Mouse (Mus musculus) MEL (cell line): Measurements from ENCODE around the gene Mettl23. TPM values are rescaled to one million over a fixed set of nuclear protein-coding genes. Genes with fewer than 3 reads are reported as not detected.

ENCODE experiments used
- DNase-seq: peaks from one replicate; pipeline ENCODE4 v3.0.0; 2011; ENCODE audit warnings: low read depth, low spot score
- H3K27ac ChIP-seq: 2 replicates; pipeline ENCODE4 v1.5.1; 2012; ENCODE audit warnings: low read depth, mild to moderate bottlenecking, control low read depth, low read length, moderate library complexity; ENCODE audit not compliant: control insufficient read depth
- H3K27me3 ChIP-seq, 2 experiments: fragments of 150-350 bp in 1 of 2; sonication (generic) in 1 of 2; 2 replicates each; pipeline ENCODE4 v1.6.1; 2012; ENCODE audit warnings: low read length in 2 of 2, mild to moderate bottlenecking in 2 of 2, improper control_type of control experiment in 1 of 2, moderate library complexity in 1 of 2; ENCODE audit not compliant: insufficient read depth in 2 of 2, control insufficient read depth in 1 of 2
- H3K36me3 ChIP-seq, 2 experiments: 2 replicates each; pipeline ENCODE4 v1.6.1; 2012 to 2014; ENCODE audit warnings: low read length in 2 of 2, improper control_type of control experiment in 1 of 2, inconsistent platforms in 1 of 2, mild to moderate bottlenecking in 1 of 2; ENCODE audit not compliant: insufficient read depth in 2 of 2, control insufficient read depth in 1 of 2
- H3K4me1 ChIP-seq, 2 experiments: fragments of 150-350 bp in 1 of 2; sonication (generic) in 1 of 2; 2 replicates each; pipeline ENCODE4 v1.6.1; 2012; ENCODE audit warnings: low read length in 2 of 2, improper control_type of control experiment in 1 of 2, mild to moderate bottlenecking in 1 of 2; ENCODE audit not compliant: insufficient read depth in 2 of 2, control insufficient read depth in 1 of 2
- H3K4me3 ChIP-seq, 2 experiments: fragments of 150-350 bp in 1 of 2; sonication (generic) in 1 of 2; 2 replicates each; pipeline ENCODE4 v1.5.1; 2012; ENCODE audit warnings: low read depth in 2 of 2, low read length in 2 of 2, mild to moderate bottlenecking in 2 of 2, moderate library complexity in 2 of 2, control low read depth in 1 of 2, improper control_type of control experiment in 1 of 2; ENCODE audit not compliant: control insufficient read depth in 1 of 2, insufficient read depth in 1 of 2
- H3K79me2 ChIP-seq: 2 replicates; pipeline ENCODE4 v1.6.1; 2012; ENCODE audit warnings: mild to moderate bottlenecking, low read length, moderate library complexity; ENCODE audit not compliant: control insufficient read depth, poor library complexity, insufficient read depth
- H3K9ac ChIP-seq: 2 replicates; pipeline ENCODE4 v1.6.1; 2012; ENCODE audit warnings: low read depth, mild to moderate bottlenecking, control low read depth, low read length, moderate library complexity; ENCODE audit not compliant: control insufficient read depth, poor library complexity, severe bottlenecking
- H3K9me3 ChIP-seq: fragments of 150-350 bp; sonication (generic); replicated peaks from 2 replicates; pipeline ENCODE4 v1.6.1; 2012; ENCODE audit warnings: mild to moderate bottlenecking, low read length, improper control_type of control experiment, moderate library complexity; ENCODE audit not compliant: insufficient read depth
- BHLHE40 ChIP-seq: IDR thresholded peaks from 2 replicates; pipeline ENCODE4 v1.6.1; 2012; ENCODE audit warnings: low read depth, mild to moderate bottlenecking, inconsistent platforms, low read length, improper control_type of control experiment, borderline replicate concordance
- CHD1 ChIP-seq: IDR thresholded peaks from 2 replicates; pipeline ENCODE4 v1.6.1; 2012; ENCODE audit warnings: low read depth, mild to moderate bottlenecking, inconsistent platforms, low read length, improper control_type of control experiment
- CHD2 ChIP-seq: IDR thresholded peaks from 2 replicates; pipeline ENCODE4 v1.6.1; 2011; ENCODE audit warnings: low read length, improper control_type of control experiment
- CTCF ChIP-seq, 3 experiments: IDR thresholded peaks in 2 of 3; conservative IDR thresholded peaks in 1 of 3; 2 replicates each; pipeline ENCODE4 v1.5.1; 2011 to 2012; ENCODE audit warnings: low read length in 3 of 3, low read depth in 2 of 3, mild to moderate bottlenecking in 2 of 3, improper control_type of control experiment in 1 of 3, inconsistent platforms in 1 of 3, mixed read lengths in 1 of 3, moderate library complexity in 1 of 3; ENCODE audit not compliant: control insufficient read depth in 1 of 3, insufficient read depth in 1 of 3, poor library complexity in 1 of 3, severe bottlenecking in 1 of 3
- E2F4 ChIP-seq: IDR thresholded peaks from 2 replicates; pipeline ENCODE4 v1.6.1; 2011; ENCODE audit warnings: low read depth, low read length, improper control_type of control experiment, borderline replicate concordance
- EP300 ChIP-seq, 2 experiments: IDR thresholded peaks; 2 replicates each; pipeline ENCODE4 v1.6.1; 2011; ENCODE audit warnings: improper control_type of control experiment in 2 of 2, low read length in 2 of 2, low read depth in 1 of 2, mild to moderate bottlenecking in 1 of 2
- GABPA ChIP-seq: IDR thresholded peaks from 2 replicates; pipeline ENCODE4 v1.6.1; 2012; ENCODE audit warnings: low read depth, mild to moderate bottlenecking, inconsistent platforms, low read length, improper control_type of control experiment, moderate library complexity
- GATA1 ChIP-seq: IDR thresholded peaks from 2 replicates; pipeline ENCODE4 v1.6.1; 2011; ENCODE audit warnings: low read depth, low read length, improper control_type of control experiment
- HCFC1 ChIP-seq: IDR thresholded peaks from 2 replicates; pipeline ENCODE4 v1.6.1; 2012; ENCODE audit warnings: low read depth, mild to moderate bottlenecking, inconsistent platforms, low read length, improper control_type of control experiment, moderate library complexity
- JUND ChIP-seq: IDR thresholded peaks from 2 replicates; pipeline ENCODE4 v1.6.1; 2011; ENCODE audit warnings: low read depth, mild to moderate bottlenecking, improper control_type of control experiment, low read length
- MEF2A ChIP-seq: IDR thresholded peaks from 2 replicates; pipeline ENCODE4 v1.6.1; 2014; ENCODE audit warnings: low read depth, mild to moderate bottlenecking, inconsistent platforms, low read length, improper control_type of control experiment; ENCODE audit not compliant: poor library complexity, insufficient replicate concordance, severe bottlenecking; ENCODE audit errors: extremely low read depth
- MXI1 ChIP-seq: IDR thresholded peaks from 2 replicates; pipeline ENCODE4 v1.6.1; 2011; ENCODE audit warnings: mild to moderate bottlenecking, low read depth, low read length, improper control_type of control experiment
- MYC ChIP-seq: IDR thresholded peaks from 2 replicates; pipeline ENCODE4 v1.6.1; 2011; ENCODE audit warnings: low read depth, mild to moderate bottlenecking, low read length, improper control_type of control experiment, moderate library complexity
- POLR2A ChIP-seq, 2 experiments: IDR thresholded peaks; 2 replicates each; pipeline ENCODE4 v1.6.1; 2011 to 2012; ENCODE audit warnings: low read length in 2 of 2, mild to moderate bottlenecking in 2 of 2, control low read depth in 1 of 2, improper control_type of control experiment in 1 of 2, low read depth in 1 of 2, moderate library complexity in 1 of 2; ENCODE audit not compliant: control insufficient read depth in 1 of 2, insufficient read depth in 1 of 2, poor library complexity in 1 of 2
- POLR2AphosphoS2 ChIP-seq: IDR thresholded peaks from 2 replicates; pipeline ENCODE4 v1.6.1; 2011; ENCODE audit warnings: low read length, improper control_type of control experiment
- RCOR1 ChIP-seq: IDR thresholded peaks from 2 replicates; pipeline ENCODE4 v1.6.1; 2012; ENCODE audit warnings: low read depth, mild to moderate bottlenecking, inconsistent platforms, low read length, improper control_type of control experiment
- SIN3A ChIP-seq: IDR thresholded peaks from 2 replicates; pipeline ENCODE4 v1.6.1; 2012; ENCODE audit warnings: low read length, improper control_type of control experiment, inconsistent platforms
- SMC3 ChIP-seq: IDR thresholded peaks from 2 replicates; pipeline ENCODE4 v1.6.1; 2011; ENCODE audit warnings: low read depth, low read length, improper control_type of control experiment
- TAL1 ChIP-seq: IDR thresholded peaks from 2 replicates; pipeline ENCODE4 v1.6.1; 2012; ENCODE audit warnings: mild to moderate bottlenecking, inconsistent platforms, low read length, moderate library complexity, mixed read lengths
- TBP ChIP-seq: IDR thresholded peaks from 2 replicates; pipeline ENCODE4 v1.8.0; 2011; ENCODE audit warnings: low read depth, low read length, improper control_type of control experiment
- UBTF ChIP-seq: IDR thresholded peaks from 2 replicates; pipeline ENCODE4 v1.6.1; 2012; ENCODE audit warnings: low read depth, mild to moderate bottlenecking, inconsistent platforms, low read length, improper control_type of control experiment, moderate library complexity, borderline replicate concordance; ENCODE audit not compliant: insufficient read depth
- USF1 ChIP-seq: IDR thresholded peaks from 2 replicates; pipeline ENCODE4 v1.6.1; 2014; ENCODE audit warnings: low read depth, mild to moderate bottlenecking, inconsistent platforms, low read length, improper control_type of control experiment, moderate library complexity
- USF2 ChIP-seq, 2 experiments: IDR thresholded peaks; 2 replicates each; pipeline ENCODE4 v1.6.1; 2011 to 2012; ENCODE audit warnings: improper control_type of control experiment in 2 of 2, low read length in 2 of 2, borderline replicate concordance in 1 of 2, inconsistent platforms in 1 of 2, low read depth in 1 of 2, mild to moderate bottlenecking in 1 of 2; ENCODE audit not compliant: insufficient read depth in 1 of 2
- ZMIZ1 ChIP-seq: IDR thresholded peaks from 2 replicates; pipeline ENCODE4 v1.6.1; 2012; ENCODE audit warnings: low read depth, mild to moderate bottlenecking, inconsistent platforms, low read length, improper control_type of control experiment, moderate library complexity
- ZNF384 ChIP-seq: IDR thresholded peaks from 2 replicates; pipeline ENCODE4 v1.6.1; 2012; ENCODE audit warnings: low read depth, mild to moderate bottlenecking, inconsistent platforms, low read length, improper control_type of control experiment
- polyA plus RNA-seq, 2 experiments: library from polyadenylated mRNA; stranded (reverse) in 1 of 2; unstranded in 1 of 2; fragments of >175 nt in 1 of 2; fragments of >200 nt in 1 of 2; gene quantifications; 2 replicates each; pipeline versions ENCODE4 v1.2.1 to v1.2.4; 2012; ENCODE audit warnings: low replicate concordance in 2 of 2, low read depth in 1 of 2; ENCODE audit not compliant: insufficient read length in 2 of 2, insufficient read depth in 1 of 2, missing spikeins in 1 of 2
- total RNA-seq: library from RNA; depleted of rRNA; stranded (reverse); fragments of 300-350 nt; gene quantifications from 2 replicates; pipeline ENCODE4 v1.2.3, GENCODE M21; 2012

The Mettl23 gene
- total and polyA plus RNA-seq, 3 experiments = 58.5 to 69.9 TPM; not detected in 1

GRCm38 (mm10) chr11:116868129-116868528 is 25.1 kb downstream of the Mettl23 start (continued):
- no peak for TF ChIP-seq TAL1

- Histone ChIP-seq H3K27me3 (no peaks in the 10 kb centered on the region), H3K36me3 (no peaks in the 10 kb centered on the region), H3K9ac (no peak overlapping the region), H3K4me3 (no peak overlapping the region), H3K27ac (no peak overlapping the region), H3K79me2 (no peaks in the 10 kb centered on the region), H3K4me1 (no peaks in the 10 kb centered on the region), H3K9me3 (no peaks in the 10 kb centered on the region)
- no peak for DNase-seq
- TF ChIP-seq CHD1 = no peak
- TF ChIP-seq GATA1 = no peak
- no peak for TF ChIP-seq CHD2
- TF ChIP-seq USF1 = no peak
- no peak for TF ChIP-seq SMC3
- no peak for TF ChIP-seq E2F4
- no peak for TF ChIP-seq ZMIZ1
- no peak for TF ChIP-seq HCFC1
- TF ChIP-seq UBTF = no peak
- no peak for TF ChIP-seq POLR2AphosphoS2
- TF ChIP-seq SIN3A = no peak
These were observed 26.1 kb downstream of the Mettl23 start for GRCm38 (mm10) chr11:116869223-116869622.

- TF ChIP-seq BHLHE40 (no peak), HCFC1 (no peak), EP300 (IDR thresholded peaks at IDR 0.05; ENCODE audit: low read depth in 1 of 2, low read length in 2 of 2) (no peak), CHD2 (no peak), RCOR1 (no peak), USF1 (no peak), TAL1 (no peak), ZNF384 (no peak), TBP (no peak), E2F4 (no peak), CHD1 (no peak), MEF2A (no peak), JUND (no peak), CTCF (IDR thresholded peaks at IDR 0.05 in 2 of 3, conservative IDR thresholded peaks at IDR 0.05 in 1 of 3; ENCODE audit: control insufficient read depth in 1 of 3, insufficient read depth in 1 of 3, low read depth in 2 of 3, low read length in 3 of 3, poor library complexity in 1 of 3, severe bottlenecking in 1 of 3) (no peak), GABPA (no peak), MXI1 (no peak), USF2 (IDR thresholded peaks at IDR 0.05; ENCODE audit: borderline replicate concordance in 1 of 2, insufficient read depth in 1 of 2, low read depth in 1 of 2, low read length in 2 of 2) (no peak), MYC (no peak), POLR2A (IDR thresholded peaks at IDR 0.05; ENCODE audit: control insufficient read depth in 1 of 2, insufficient read depth in 1 of 2, low read depth in 1 of 2, low read length in 2 of 2, poor library complexity in 1 of 2) (no peak)
- no peaks in the 10 kb centered on the region for H3K27me3 ChIP-seq
- H3K36me3 ChIP-seq = no peaks in the 10 kb centered on the region
- H3K79me2 ChIP-seq = no peaks in the 10 kb centered on the region
- no peak for DNase-seq
- no peak overlapping the region for H3K27ac ChIP-seq
- no peak overlapping the region for H3K9ac ChIP-seq
- no peaks in the 10 kb centered on the region for H3K9me3 ChIP-seq
- no peaks in the 10 kb centered on the region for H3K4me1 ChIP-seq
- no peak overlapping the region for H3K4me3 ChIP-seq
These were observed 26.6 kb downstream of the Mettl23 start for GRCm38 (mm10) chr11:116869641-116870040.
